Mouse (Mus musculus) ovary, postnatal 36 days (tissue): ENCODE results near the gene Pip4k2b.

Experiments used
- DNase-seq: peaks from one replicate; pipeline ENCODE4 v3.0.0; 2022; ENCODE audit warnings: low spot score, mixed read lengths

Pip4k2b gene

GRCm38 (mm10) chr11:97666221-97666620 lies 78.3 kb downstream of the Pip4k2b start:
- DNase-seq: no peak

DNA sequence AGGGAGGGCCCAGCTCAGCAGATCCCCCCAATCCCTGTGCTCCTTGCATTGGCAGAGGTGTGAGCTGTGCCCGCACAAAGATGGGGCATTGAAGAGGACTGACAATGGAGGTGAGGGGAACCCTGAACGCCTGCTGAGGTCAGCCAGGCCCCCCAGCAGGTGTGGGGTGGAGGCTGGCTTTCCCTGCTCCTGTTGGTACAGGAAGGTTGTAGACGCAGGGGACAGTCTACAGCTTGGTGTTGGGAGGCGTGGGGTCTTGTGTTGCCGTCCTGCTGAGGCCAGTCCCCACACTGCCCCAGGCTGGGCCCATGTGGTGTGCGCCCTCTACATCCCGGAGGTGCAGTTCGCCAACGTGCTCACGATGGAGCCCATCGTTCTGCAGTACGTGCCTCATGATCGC lies 79.1 kb downstream of the Pip4k2b start:
- no peak for DNase-seq
